Mouse (Mus musculus) G1E (cell line): ENCODE results near the gene Gpr15. TPM values are rescaled to one million over a fixed set of nuclear protein-coding genes. Genes with fewer than 3 reads are reported as not detected.
A peak's percentile ranks its signal among the peaks of the same experiment; 100 is the strongest.

Experiments used
- ATAC-seq: 2 replicates; pipeline ENCODE4 v1.8.0; 2016; ENCODE audit warnings: mild to moderate bottlenecking; ENCODE audit not compliant: insufficient number of reproducible peaks, poor library complexity, low FRiP score, severe bottlenecking; ENCODE audit errors: extremely low read depth
- DNase-seq: peaks from one replicate; pipeline ENCODE4 v3.0.0; 2012; ENCODE audit warnings: low spot score
- H3K27me3 ChIP-seq: 2 replicates; pipeline ENCODE4 v1.6.1; 2012; ENCODE audit warnings: mild to moderate bottlenecking, low read length, inconsistent platforms; ENCODE audit not compliant: insufficient read depth
- H3K36me3 ChIP-seq: replicated peaks from 2 replicates; pipeline ENCODE3; 2012; ENCODE audit warnings: mild to moderate bottlenecking, inconsistent platforms
- H3K4me1 ChIP-seq: 2 replicates; pipeline ENCODE4 v1.6.1; 2012; ENCODE audit warnings: low read depth, low read length, inconsistent platforms, mixed read lengths; ENCODE audit not compliant: insufficient read depth
- H3K4me3 ChIP-seq: 2 replicates; pipeline ENCODE4 v1.5.1; 2012; ENCODE audit warnings: low read depth, mild to moderate bottlenecking, inconsistent platforms, low read length, moderate library complexity, mixed read lengths
- H3K9me3 ChIP-seq: replicated peaks from 2 replicates; pipeline ENCODE4 v1.6.1; 2012; ENCODE audit warnings: inconsistent platforms
- CTCF ChIP-seq: IDR thresholded peaks from 2 replicates; pipeline ENCODE4 v1.5.1; 2012; ENCODE audit warnings: low read depth, low read length, inconsistent platforms, mixed read lengths
- GATA1 ChIP-seq: IDR thresholded peaks from 2 replicates; pipeline ENCODE4 v1.6.1; 2012; ENCODE audit warnings: borderline replicate concordance, low read length, inconsistent platforms, mixed read lengths
- GATA2 ChIP-seq: IDR thresholded peaks from 2 replicates; pipeline ENCODE4 v1.6.1; 2012; ENCODE audit warnings: low read depth, low read length, inconsistent platforms, borderline replicate concordance
- POLR2AphosphoS5 ChIP-seq: IDR thresholded peaks from 2 replicates; pipeline ENCODE4 v1.6.1; 2012; ENCODE audit warnings: low read depth, low read length, inconsistent platforms; ENCODE audit not compliant: insufficient replicate concordance
- TAL1 ChIP-seq: conservative IDR thresholded peaks from 2 replicates; pipeline ENCODE4 v1.6.1; 2012; ENCODE audit warnings: low read depth, low read length, inconsistent platforms, mixed read lengths
- polyA plus RNA-seq: library from polyadenylated mRNA; stranded (reverse); fragments of >175 nt; gene quantifications from 2 replicates; pipeline ENCODE4 v1.2.3, GENCODE M21; 2012
- total RNA-seq, 2 experiments: library from RNA; stranded (forward) in 1 of 2; stranded (reverse) in 1 of 2; fragments of 200-1000 nt in 1 of 2; fragments of >200 nt in 1 of 2; fragmentation: Nextera tagmentation in 1 of 2; gene quantifications; 2 replicates each; pipeline ENCODE4 v1.2.3; 2014 to 2017

The Gpr15 gene
- total and polyA plus RNA-seq, 3 experiments = 0.11 TPM; not detected in 2

DNA sequence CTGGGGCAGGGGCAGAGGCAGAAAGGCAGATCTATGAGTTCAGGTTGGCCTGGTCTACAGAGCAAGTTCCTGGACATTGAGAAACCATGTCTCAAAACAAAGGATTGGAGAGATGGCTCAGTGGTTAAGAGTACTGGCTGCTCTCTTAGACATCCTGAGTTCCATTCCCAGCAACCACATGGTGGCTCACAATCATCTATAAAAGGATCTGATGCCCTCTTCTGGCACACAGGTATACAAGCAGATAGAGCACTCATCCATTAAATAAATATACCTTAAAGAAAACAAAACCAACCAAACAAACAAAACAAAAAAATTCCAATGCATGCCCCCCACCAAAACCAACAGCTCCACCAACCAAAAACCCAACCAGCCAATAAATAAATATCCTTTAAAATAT lies 34.3 kb downstream of the Gpr15 start:
- DNase-seq = no peak

DNA sequence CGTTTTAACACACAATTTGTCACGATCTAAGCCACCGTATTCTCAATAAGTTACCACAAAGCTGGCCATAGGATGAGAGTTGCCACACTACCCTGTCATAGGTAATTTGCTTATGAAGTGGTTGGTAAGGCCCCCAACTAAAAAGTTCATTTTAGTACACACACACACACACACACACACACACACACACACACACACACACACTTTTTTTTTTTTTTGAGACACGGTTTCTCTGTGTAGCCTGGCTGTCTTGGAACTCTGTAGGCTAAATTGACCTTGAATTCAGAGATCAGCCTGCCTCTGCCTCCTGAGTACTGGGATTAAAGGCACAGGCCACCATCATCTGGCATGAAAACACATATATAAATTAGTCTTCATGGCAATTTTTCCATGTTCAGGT lies 35.0 kb downstream of the Gpr15 start:
- Histone ChIP-seq H3K4me3 (no peak overlapping the region), H3K27me3 (no peaks in the 10 kb centered on the region), H3K36me3 (peaks cover 42% of the 10 kb centered on the region), H3K9me3 (no peaks in the 10 kb centered on the region), H3K4me1 (peaks cover 36% of the 10 kb centered on the region)
- TF ChIP-seq GATA1 (no peak), POLR2AphosphoS5 (0 out of 2 replicates have a peak, but pooled peaks have one; percentile 11)
- ATAC-seq (no peak), DNase-seq (no peak)

More for the DNA sequence above, 34.3 kb downstream of the Gpr15 start:
- Histone ChIP-seq H3K4me3 (no peak overlapping the region), H3K9me3 (no peaks in the 10 kb centered on the region), H3K27me3 (no peaks in the 10 kb centered on the region), H3K4me1 (peaks cover 34% of the 10 kb centered on the region), H3K36me3 (peaks cover 40% of the 10 kb centered on the region)
- no peak for ATAC-seq
- TF ChIP-seq TAL1 (no peak), POLR2AphosphoS5 (no peak), CTCF (no peak), GATA1 (no peak)

DNA sequence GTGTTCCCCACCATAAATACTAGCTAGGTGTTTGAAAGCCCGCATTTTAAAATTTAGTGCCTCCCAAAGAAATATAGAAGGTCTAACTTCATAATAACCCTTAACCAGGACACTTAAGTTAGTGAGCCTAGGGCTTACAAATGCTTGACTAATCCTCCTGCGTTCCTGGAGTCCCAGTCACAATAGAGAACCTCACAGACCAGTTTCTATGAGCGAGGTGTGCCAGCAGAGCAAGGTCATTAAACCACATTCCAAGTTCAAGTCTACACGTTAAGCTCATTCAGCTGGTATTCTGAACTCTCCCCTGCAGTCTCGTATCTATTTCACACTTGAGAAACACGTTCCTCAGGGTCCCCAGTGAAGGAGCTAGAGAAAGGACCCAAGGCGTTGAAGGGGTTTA lies 36.0 kb downstream of the Gpr15 start:
- peaks cover 45% of the 10 kb centered on the region for H3K4me1 ChIP-seq
- no peaks in the 10 kb centered on the region for H3K27me3 ChIP-seq
- ATAC-seq (no peak), DNase-seq (no peak)
- TF ChIP-seq CTCF (no peak), TAL1 (no peak), GATA2 (no peak), POLR2AphosphoS5 (no peak), GATA1 (no peak)
- no peaks in the 10 kb centered on the region for H3K9me3 ChIP-seq
- H3K4me3 ChIP-seq = no peak overlapping the region
- H3K36me3 ChIP-seq = peaks cover 52% of the 10 kb centered on the region

DNA sequence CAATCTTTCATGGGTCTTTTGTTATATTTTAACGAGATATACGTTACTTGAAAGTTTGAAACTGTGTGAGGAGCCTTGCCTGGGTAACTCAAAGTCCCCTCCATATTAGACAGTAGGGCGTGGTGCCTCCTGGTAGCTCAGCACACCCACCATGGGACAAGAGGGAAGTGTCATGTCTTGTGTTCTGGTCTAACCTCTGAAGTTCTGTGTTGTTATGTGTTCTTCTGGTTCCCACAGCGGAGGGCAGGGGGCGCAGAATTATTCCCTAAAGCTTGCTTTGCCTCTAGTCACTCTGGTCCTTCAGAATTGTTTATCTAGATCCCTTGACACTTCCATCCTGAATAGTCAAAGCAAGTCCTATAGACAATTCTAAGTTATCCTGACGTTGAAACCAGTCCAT lies 36.8 kb downstream of the Gpr15 start:
- TF ChIP-seq GATA1 (no peak), POLR2AphosphoS5 (peak; percentile 82; the same call in 1 of the 2 replicates), GATA2 (no peak), CTCF (no peak)
- Histone ChIP-seq H3K36me3 (peaks cover 60% of the 10 kb centered on the region), H3K4me1 (peaks cover 53% of the 10 kb centered on the region), H3K4me3 (no peak overlapping the region), H3K27me3 (no peaks in the 10 kb centered on the region), H3K9me3 (no peaks in the 10 kb centered on the region)
- no peak for ATAC-seq
- no peak for DNase-seq

DNA sequence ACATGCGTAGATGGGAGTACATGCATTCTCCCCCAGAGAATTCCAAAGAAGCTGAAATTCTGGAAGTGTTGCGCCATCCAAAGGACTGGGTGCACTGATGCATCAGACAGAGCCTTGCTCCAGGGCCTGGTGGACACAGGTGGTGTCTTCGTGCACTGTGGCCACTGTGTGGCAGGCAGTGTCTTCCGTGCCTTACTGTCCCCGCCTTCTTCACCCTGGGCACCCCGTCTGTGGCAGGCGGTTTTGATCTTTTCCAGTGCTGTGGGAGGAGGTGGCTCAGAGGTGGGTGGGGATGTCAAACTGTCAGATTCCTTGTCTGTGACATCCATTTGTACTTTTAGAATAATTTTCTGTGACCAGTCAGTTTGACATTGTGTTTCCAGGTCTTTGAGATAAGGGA lies 40.2 kb downstream of the Gpr15 start:
- peaks cover 78% of the 10 kb centered on the region for H3K36me3 ChIP-seq
- no peaks in the 10 kb centered on the region for H3K9me3 ChIP-seq
- H3K4me3 ChIP-seq = peak overlapping the region; percentile 66; the same call in 1 of the 2 replicates
- H3K4me1 ChIP-seq = peaks cover 71% of the 10 kb centered on the region
- no peaks in the 10 kb centered on the region for H3K27me3 ChIP-seq
- TF ChIP-seq POLR2AphosphoS5 = 0 out of 2 replicates have a peak, but pooled peaks have one; percentile 70
- TF ChIP-seq GATA2 = no peak
- no peak for TF ChIP-seq TAL1
- no peak for DNase-seq
- peak; percentile 52 for ATAC-seq

DNA sequence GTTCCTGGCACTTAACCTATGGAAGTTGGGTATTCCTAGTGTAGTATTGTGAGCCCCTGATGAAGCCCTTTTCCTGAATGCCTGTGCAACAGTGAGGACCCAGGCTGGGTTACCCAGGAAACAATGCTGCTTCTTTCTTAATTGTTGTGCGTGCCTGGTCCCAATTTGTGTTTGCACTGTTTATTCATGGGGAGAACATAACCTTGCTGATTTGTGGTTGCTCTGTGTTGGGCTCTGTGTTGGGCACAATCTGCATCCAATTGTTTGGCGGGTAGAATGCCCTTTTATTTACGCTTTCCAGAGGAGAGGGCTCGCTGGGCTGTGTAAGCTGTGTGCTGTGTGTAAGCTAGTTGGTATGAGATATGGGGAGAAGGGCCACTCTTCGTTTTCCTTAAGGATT lies 41.4 kb downstream of the Gpr15 start:
- Histone ChIP-seq H3K27me3 (no peaks in the 10 kb centered on the region), H3K4me3 (peak overlapping the region; percentile 55; the same call in 1 of the 2 replicates), H3K9me3 (no peaks in the 10 kb centered on the region), H3K4me1 (peaks cover 70% of the 10 kb centered on the region), H3K36me3 (peaks cover 79% of the 10 kb centered on the region)
- no peak for ATAC-seq
- DNase-seq = no peak
- TF ChIP-seq POLR2AphosphoS5 (no peak; the same call in 1 of the 2 replicates), TAL1 (no peak), CTCF (no peak)

DNA sequence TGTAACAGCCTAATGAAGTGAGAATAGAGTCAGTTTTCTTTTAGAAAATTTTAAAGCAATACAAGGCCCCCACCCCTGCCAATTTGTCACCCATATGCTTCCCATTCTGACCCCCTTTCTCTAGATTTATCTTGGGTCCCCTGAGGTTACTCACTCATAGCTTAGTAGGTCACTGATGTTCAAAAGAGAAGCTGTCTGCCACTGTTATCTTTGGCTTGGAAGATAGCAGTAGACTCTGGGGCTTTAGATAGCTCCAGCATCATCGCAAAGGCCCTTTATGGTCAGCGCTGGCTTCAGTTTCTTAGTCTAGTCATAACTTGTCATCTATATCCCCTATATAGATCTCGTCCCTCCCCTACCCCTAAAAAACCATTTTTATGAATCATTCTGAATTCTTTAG lies 42.2 kb downstream of the Gpr15 start:
- H3K27me3 ChIP-seq = no peaks in the 10 kb centered on the region
- H3K4me1 ChIP-seq = peaks cover 62% of the 10 kb centered on the region
- peaks cover 77% of the 10 kb centered on the region for H3K36me3 ChIP-seq
- peak overlapping the region; percentile 66; the same call in 1 of the 2 replicates for H3K4me3 ChIP-seq
- no peak for TF ChIP-seq GATA2
- peak; percentile 38; the same call in 1 of the 2 replicates for TF ChIP-seq TAL1
- H3K9me3 ChIP-seq = no peaks in the 10 kb centered on the region
- ATAC-seq = peak; percentile 37
- no peak for DNase-seq
